Mouse (Mus musculus) neural tube, embryonic 15.5 days (tissue): ENCODE results near the gene Mptx2. TPM values are rescaled to one million over a fixed set of nuclear protein-coding genes. Genes with fewer than 3 reads are reported as not detected.
"Not testable (repeated sequence)": the region's sequence is repeated elsewhere in the genome, so short reads cannot be mapped to it uniquely, and the experiment has no call there.

Experiments
- ATAC-seq: fragments of 200-750 bp; cut with Nextera tagmentation; 2 replicates; pipeline ENCODE4 v1.8.0; 2017; ENCODE audit warnings: mild to moderate bottlenecking, moderate TSS enrichment, moderate library complexity; ENCODE audit not compliant: low FRiP score
- H3K27ac ChIP-seq: fragments of 300-500 bp; sonication (generic); replicated peaks from 2 replicates; pipeline ENCODE4 v1.5.1; 2015; ENCODE audit warnings: mild to moderate bottlenecking, inconsistent platforms
- H3K27me3 ChIP-seq: fragments of 300-500 bp; sonication (generic); replicated peaks from 2 replicates; pipeline ENCODE4 v1.6.1; 2015; ENCODE audit warnings: inconsistent platforms
- H3K36me3 ChIP-seq: fragments of 300-500 bp; sonication (generic); 2 replicates; pipeline ENCODE4 v1.6.1; 2015; ENCODE audit warnings: inconsistent platforms
- H3K4me1 ChIP-seq: fragments of 300-500 bp; sonication (generic); 2 replicates; pipeline ENCODE4 v1.6.1; 2015; ENCODE audit warnings: inconsistent platforms
- H3K4me2 ChIP-seq: fragments of 300-500 bp; sonication (generic); 2 replicates; pipeline ENCODE4 v1.6.1; 2015; ENCODE audit warnings: inconsistent platforms, mild to moderate bottlenecking, moderate library complexity
- H3K4me3 ChIP-seq: fragments of 300-500 bp; sonication (generic); replicated peaks from 2 replicates; pipeline ENCODE4 v1.5.1; 2015; ENCODE audit warnings: mild to moderate bottlenecking, inconsistent platforms
- H3K9ac ChIP-seq: fragments of 300-500 bp; sonication (generic); replicated peaks from 2 replicates; pipeline ENCODE4 v1.6.1; 2015; ENCODE audit warnings: mild to moderate bottlenecking, inconsistent platforms
- H3K9me3 ChIP-seq: fragments of 300-500 bp; sonication (generic); replicated peaks from 2 replicates; pipeline ENCODE4 v1.6.1; 2016; ENCODE audit warnings: inconsistent platforms
- WGBS: fragments of 180-500 bp; shearing (Covaris S2); methylation state at CpG from one replicate; pipeline ENCODE4 v1.1.7; 2015; ENCODE audit warnings: mixed read lengths; 5-methylcytosine and 5-hydroxymethylcytosine counted together
- polyA plus RNA-seq: library from polyadenylated mRNA; unstranded; fragments of >200 nt; fragmentation: Nextera tagmentation; extraction: Ambion mirVana; gene quantifications from 2 replicates; pipeline ENCODE4 v1.2.1, GENCODE M21; 2015

Mptx2 gene
- polyA plus RNA-seq, 1 experiment from 2014 or later = not detected

DNA sequence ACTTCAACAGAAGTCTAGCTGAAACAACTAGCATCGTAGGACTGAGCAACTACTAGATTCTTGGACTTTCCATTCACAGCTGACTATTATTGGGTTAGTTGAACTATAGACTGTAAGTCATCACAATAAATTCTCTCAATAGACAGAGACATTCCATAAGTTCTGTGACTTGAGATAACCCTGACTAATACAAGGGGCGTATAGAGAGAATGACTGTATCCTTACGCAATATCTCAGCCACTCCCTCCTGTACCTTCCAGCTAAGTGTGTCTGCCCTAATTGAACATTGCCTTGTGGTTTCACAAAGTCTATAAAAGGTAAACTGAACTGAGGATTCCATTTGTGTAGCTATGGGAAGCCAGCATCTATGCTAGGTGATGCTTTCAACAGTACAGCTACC is 27.7 kb downstream of the Mptx2 start:
- Histone ChIP-seq H3K4me3 (no peak overlapping the region), H3K9ac (no peak overlapping the region), H3K9me3 (no peaks in the 10 kb centered on the region), H3K4me1 (no peaks in the 10 kb centered on the region), H3K27ac (no peak overlapping the region), H3K36me3 (no peaks in the 10 kb centered on the region), H3K27me3 (no peaks in the 10 kb centered on the region), H3K4me2 (no peak overlapping the region)
- no peak for ATAC-seq
- 91% methylated on average over 3 of the region's 3 CpGs for WGBS

DNA sequence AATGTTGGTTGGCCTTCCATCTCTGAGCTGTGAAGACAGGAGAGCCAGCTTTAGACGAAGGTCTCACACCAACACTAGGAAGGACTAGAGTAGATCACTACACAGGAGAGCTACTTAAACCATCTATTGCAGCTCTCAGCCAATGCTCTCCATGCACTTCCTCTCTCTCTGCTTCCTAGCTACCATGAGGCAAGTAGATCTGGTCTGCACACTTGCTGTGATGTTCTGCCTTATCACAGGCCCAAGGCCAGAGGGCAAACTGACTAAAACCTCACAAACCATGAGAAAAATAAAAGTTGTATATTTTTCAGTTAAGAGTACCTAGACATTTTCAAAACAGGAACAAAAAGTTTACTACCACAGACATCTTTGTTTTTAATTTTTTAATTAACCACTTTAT is 40.6 kb downstream of the Mptx2 start:
- ATAC-seq, H3K9ac ChIP-seq, H3K36me3 ChIP-seq, H3K4me1 ChIP-seq, H3K27ac ChIP-seq, H3K9me3 ChIP-seq, H3K4me3 ChIP-seq, H3K4me2 ChIP-seq, H3K27me3 ChIP-seq: not testable (repeated sequence)
- WGBS = 76% methylated on average over 1 of the region's 1 CpGs

DNA sequence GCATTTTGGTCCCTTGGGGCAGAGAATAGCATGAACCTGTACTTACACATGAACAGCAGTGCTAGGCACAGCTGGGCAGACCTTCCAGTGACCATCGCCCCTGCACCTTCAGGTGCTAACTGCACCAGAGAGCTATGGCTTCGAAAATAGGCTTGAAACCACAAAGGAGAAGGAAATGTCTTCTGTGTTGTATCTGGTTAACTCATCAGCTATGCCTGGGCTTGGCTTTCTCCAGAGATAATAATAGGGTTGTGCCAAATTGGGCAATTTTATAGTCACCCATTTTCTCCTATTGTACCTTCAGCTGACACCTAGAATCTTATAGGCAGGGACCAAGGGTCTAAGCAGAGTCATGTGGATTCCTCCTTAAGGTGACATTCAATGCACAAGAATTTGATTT is 50.5 kb downstream of the Mptx2 start, which contains the start of gene Fcer1a:
Gene Fcer1a, minus strand, starts transcription at position 134 of the 400 bp plus-strand sequence.
- Histone ChIP-seq H3K9ac (no peak within 1 kb of the TSS), H3K36me3 (no peaks in the 10 kb centered on the region), H3K9me3 (no peaks in the 10 kb centered on the region), H3K4me1 (no peaks in the 10 kb centered on the region), H3K27ac (no peak within 1 kb of the TSS), H3K4me2 (no peak within 1 kb of the TSS), H3K4me3 (no peak within 1 kb of the TSS), H3K27me3 (no peaks in the 10 kb centered on the region)
- ATAC-seq = no peak
- 84% methylated on average over 2 of the region's 2 CpGs for WGBS

Other genes starting within 250 kb of the Mptx2 start
- gene Olfr1408, start 140.4 kb downstream of the Mptx2 start, polyA plus RNA-seq = not detected in 2 replicates
- not detected in 2 replicates for gene Olfr1406, start 87.1 kb downstream of the Mptx2 start, polyA plus RNA-seq
- not detected in 2 replicates for gene Olfr218, start 80.0 kb downstream of the Mptx2 start, polyA plus RNA-seq
- not detected in 2 replicates for gene Olfr1404, start 65.4 kb downstream of the Mptx2 start, polyA plus RNA-seq
- gene Fcer1a, start 50.6 kb downstream of the Mptx2 start, polyA plus RNA-seq = not detected in 2 replicates
- not detected in 2 replicates for gene Olfr418, start 11.8 kb downstream of the Mptx2 start, polyA plus RNA-seq
- gene Ackr1, start 56.0 kb upstream of the Mptx2 start, polyA plus RNA-seq = 17.7 and 18.2 TPM in 2 replicates
- 2.2 and 3.2 TPM in 2 replicates for gene Aim2, start 73.1 kb upstream of the Mptx2 start, polyA plus RNA-seq
- gene Cadm3, start 89.9 kb upstream of the Mptx2 start, polyA plus RNA-seq = 61.0 and 91.8 TPM in 2 replicates
- 0.26 TPM in 1 of 2 replicates, not detected in the other for gene Ifi206, start 213.3 kb upstream of the Mptx2 start, polyA plus RNA-seq